Mouse (Mus musculus) NIH3T3 (cell line): ENCODE measurements around the gene Ints3.

Source experiments
- DNase-seq: peaks from one replicate; pipeline ENCODE4 v3.0.0-alpha.2; 2012; ENCODE audit warnings: low read depth

Ints3 gene

GRCm38 (mm10) chr3:90445417-90446200 lies 12.2 kb upstream of the Ints3 start:
- DNase-seq = no peak

DNA sequence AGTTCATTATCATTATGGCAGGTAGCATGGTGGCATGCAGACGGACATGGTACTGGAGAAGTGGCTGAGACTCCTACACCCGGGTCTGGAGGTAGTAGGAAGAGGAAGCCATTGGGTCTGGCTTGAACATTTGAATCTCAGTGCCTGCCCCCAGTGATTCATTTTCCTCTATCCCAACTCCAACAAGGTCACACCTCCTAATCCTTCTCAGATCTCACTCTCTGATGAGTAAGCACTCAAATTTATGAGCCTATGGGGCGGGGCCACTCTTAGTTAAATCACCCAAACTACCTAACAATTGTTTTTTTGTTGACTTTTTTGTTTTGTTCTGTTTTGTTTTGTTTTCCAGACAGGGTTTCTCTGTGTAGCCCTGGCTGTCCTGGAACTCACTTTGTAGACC lies 10.6 kb upstream of the Ints3 start:
- DNase-seq = peak; percentile 20

DNA sequence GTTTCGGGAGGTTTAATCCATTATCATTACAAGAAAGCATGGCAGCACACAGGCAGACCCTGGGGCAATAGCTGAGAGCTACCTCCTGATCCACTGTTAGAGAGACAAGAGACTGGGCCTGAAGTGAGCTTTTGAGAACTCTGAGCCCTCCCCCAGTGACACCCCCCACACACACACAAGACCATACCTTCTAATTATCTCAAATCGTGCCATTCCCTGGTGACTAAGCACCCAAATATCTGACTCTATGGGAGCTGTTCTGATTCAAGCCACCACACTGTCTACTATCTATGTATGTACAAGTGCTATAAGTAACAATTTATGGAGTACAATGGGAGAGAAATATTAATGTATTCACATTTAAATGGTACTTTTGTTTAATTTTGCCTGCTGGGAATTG lies 7.3 kb upstream of the Ints3 start:
- peak; percentile 30 for DNase-seq

- peak; percentile 36 for DNase-seq
Observed at GRCm38 (mm10) chr3:90437131-90437530, 3.7 kb upstream of the Ints3 start.

DNA sequence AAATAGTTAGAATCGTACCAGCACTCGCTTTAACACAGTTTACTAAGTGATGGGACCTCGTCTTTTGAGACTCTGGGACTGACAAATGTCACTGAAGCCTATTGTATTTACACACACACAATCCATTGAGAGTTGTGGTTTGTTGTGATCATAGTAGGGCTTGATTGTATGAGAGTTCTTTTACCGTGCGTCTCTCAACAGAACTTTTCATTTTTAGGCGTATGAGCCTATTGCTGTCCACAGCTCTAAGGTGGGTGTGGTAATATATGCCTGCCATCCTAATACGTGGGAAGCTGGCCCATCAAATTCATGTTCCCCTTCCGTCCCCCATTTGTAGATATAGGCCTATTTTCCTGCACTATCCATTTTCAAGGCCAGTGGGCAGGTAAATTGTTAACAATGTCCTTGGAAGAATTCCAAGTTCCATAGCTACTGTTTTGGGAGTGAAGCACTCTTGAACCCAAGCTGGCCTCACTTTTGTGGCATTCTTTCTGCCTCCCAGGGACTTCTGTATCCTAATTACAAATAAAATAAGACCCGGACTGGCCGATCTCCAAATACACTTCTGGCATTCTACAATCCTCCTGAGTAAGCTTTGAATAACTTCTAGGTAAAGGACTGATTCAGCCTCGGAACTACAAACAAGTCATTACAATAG lies 780 bp upstream of the Ints3 start:
- DNase-seq = no peak

DNA sequence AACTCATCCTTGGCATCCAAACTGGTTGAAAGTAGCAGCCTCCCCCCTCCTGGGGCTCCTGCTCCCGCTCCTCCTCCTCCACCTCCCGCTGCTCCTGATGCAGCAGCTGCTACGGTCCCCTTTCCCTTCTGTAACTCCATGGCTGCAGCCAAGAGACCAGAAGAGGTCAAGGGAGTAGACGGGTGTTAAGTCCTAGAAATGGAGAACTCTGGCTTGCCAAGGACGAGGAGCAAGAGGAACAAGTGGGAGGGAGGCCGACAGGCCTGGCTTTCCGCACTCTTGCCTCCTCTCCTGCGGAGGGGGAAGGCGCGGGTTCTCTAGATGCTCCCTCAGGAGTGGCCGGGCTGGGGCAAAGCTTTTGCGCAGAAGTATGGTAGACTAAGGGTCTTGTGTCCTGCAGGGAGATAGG lies 607 bp downstream of the Ints3 start:
- no peak for DNase-seq

DNA sequence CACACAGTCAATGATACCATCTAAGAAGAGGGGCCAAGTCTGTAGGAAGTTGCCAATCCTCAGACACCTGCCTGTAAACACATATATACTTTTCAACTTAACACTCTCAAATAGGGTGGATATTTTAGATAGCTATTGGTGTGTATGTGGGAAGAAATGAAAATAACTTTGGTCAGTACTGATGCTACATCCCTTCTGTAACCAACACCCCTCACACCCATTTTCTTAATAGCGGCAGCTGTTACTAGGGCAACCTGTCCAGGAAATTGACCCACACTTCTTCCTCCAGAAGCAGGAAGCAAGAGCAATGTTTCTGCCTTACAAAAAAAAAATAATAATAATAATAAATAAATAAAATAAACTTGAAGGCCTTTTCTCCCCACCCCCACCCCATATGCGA lies 1.1 kb downstream of the Ints3 start:
- no peak for DNase-seq

- no peak for DNase-seq
Observed at GRCm38 (mm10) chr3:90429576-90429975, 3.8 kb downstream of the Ints3 start.

DNA sequence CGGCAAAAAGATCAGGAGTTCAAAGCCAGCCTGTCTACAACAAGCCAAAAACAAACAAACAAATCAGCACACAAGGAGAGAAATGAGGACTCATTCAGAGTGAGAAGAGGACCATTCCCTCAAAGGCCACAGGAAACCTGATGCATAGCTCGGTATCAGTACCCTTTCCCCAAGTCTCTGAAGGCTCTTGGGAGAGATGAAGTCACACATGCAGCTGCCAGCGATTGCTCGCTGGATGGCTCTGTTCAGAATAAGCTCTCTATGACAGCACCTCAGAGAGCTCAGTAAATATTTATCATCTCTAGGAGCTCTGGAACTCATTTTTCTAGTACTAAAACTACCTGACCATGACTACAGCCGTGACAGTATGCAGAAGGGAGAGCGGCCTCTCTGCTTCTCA lies 5.2 kb downstream of the Ints3 start:
- DNase-seq = peak; percentile 50

GRCm38 (mm10) chr3:90427574-90427973 lies 5.8 kb downstream of the Ints3 start:
- DNase-seq = peak; percentile 87

DNA sequence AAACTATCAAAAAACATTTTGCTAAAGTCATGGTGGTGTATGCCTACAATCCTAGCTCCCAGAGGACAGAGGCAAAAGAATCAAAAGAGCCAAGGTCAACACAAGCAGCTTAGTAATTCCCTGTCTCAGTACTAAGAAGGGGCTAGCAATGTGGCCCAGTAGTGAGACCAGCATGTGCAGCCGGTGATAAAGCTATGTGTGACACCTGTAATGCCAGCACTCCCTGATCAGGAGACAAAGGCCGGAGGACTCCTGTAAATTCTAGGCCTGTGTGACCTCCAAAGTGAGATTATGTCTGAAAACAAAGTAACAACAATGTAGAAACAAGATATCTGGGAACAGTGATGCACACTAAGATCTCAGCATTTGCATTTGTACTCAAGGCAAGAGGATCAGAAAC lies 7.9 kb downstream of the Ints3 start:
- DNase-seq = no peak

DNA sequence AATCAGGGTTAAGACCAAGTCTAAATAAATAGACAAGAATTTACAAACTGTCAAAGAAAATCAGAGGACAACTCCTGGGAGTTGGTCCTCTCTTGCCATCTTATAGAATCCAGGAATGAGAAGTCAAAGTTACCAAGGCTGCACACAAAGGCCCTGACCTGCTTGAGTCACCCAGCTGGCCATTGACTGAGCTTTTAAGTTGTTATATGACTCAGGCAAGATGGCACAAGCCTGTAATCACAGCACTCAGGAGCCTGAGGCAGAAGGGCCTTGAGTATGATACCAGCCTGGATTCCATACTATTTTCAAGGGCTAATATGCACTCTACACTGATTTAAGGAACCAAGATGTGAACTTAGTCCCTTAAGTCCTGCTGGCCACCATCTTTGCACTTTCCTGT lies 9.9 kb downstream of the Ints3 start:
- no peak for DNase-seq

GRCm38 (mm10) chr3:90420696-90421095 lies 12.7 kb downstream of the Ints3 start:
- no peak for DNase-seq

GRCm38 (mm10) chr3:90413011-90413396 lies 20.4 kb downstream of the Ints3 start:
- DNase-seq = no peak

GRCm38 (mm10) chr3:90412312-90413010 lies 21.0 kb downstream of the Ints3 start:
- peak; percentile 89 for DNase-seq

DNA sequence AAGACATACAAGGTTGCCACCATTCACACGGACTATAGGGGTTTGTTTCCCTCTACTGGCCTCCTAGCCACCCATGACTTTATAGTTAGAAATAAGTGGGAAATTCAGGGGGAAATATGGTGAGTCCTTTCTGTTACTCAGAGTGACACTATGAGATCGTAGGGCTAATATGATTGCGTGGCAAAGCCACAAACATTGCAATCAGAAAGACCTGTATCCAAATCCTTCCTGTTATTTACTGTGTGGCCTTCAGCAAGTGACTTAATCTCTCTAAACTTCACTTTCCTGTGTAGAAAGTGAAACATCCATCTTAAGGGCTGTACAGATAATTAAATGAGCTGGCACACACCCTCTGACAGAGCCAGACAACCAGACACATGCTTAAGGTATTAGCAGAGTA lies 24.7 kb downstream of the Ints3 start:
- DNase-seq = no peak

DNA sequence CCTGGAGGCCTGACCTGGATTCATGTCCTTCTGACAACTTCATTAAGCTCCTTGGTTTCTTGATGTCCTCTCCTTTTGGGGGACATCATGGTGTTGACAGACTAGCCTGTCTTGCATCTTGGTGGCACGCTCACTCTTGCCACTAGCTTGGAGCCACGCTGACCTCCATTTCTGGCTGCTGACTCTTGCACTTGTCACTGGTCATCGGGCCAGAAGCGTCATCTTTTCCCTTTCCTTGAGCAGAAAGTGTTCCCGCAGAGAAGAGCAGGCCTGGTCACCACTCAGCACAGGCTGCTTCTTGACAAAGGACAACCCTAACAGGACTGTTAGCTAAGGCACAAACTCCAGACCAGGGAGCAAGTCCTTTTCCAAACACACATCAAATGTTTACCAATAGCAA lies 27.0 kb downstream of the Ints3 start:
- no peak for DNase-seq

GRCm38 (mm10) chr3:90404609-90405008 lies 28.8 kb downstream of the Ints3 start:
- no peak for DNase-seq

- no peak for DNase-seq
Observed at GRCm38 (mm10) chr3:90404121-90404520, 29.3 kb downstream of the Ints3 start.

DNA sequence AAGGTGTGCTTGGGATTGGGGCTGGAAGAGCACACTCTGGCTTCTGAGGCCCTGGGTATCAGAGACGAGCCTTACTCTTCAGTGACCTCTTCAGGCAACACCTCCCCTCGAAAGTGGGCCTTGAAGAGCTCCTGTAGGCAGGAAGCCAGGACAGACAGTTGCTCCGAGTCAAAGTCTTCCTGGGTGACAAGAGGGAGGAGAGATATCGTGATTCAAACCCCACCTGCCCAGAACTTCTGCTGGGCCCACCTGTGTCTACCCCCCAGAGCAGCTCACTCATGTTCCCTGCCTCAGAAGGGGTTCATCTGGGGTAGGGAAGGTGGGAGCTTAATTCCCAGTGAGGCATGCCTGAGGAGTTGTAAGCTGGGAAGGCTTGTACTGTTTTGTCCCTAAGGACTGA lies 32.4 kb downstream of the Ints3 start:
- DNase-seq = no peak

GRCm38 (mm10) chr3:90395629-90396028 lies 37.8 kb downstream of the Ints3 start:
- DNase-seq = no peak

GRCm38 (mm10) chr3:90392661-90393060 lies 40.8 kb downstream of the Ints3 start:
- DNase-seq = no peak

DNA sequence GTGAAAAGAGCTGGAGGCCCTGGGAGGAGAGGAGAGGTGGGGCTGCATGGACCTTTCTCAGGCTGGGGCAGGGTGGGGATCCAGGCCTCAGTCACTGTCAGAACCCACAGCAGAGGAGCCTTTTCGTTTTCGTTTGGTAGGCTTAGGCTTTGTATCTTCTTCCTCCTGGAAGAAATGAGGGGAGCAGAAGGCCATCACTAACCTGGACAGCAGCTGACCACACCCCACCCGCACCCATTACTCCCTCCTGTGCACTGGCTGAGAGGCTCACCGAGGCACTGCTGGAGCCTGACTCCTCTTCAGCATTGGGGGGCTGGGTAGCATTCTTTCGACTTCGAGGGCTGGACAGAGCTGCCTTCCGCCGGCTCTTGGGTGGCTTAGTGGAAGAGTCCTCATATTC lies 41.5 kb downstream of the Ints3 start:
- no peak for DNase-seq
